Mouse (Mus musculus): ENCODE data around the gene Clec16a. TPM values are rescaled to one million over a fixed set of nuclear protein-coding genes. Genes with fewer than 3 reads are reported as not detected.

Gene Clec16a
- polyA plus RNA-seq, 1 experiment from 2014 or later = 32.5 TPM

DNA sequence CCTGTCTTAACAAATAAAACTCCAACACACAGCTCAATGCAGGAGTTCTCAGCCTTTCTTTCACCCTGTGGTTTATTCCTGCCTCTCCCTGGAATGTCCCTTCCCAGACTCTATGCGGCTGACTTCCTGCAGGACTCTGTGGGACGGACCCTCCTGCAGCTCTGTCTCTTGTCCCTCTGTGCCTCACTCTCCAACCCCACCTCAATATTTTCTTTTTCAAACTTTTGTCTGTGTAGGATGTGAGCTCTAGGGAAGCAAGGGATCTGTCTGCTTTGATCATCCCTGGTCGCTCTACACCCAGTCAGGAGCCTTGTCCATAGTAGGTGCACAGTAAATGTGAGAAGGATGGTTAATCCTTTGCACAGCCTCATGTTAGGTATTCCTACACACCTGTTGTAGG lies 16.8 kb upstream of the Clec16a start:
- no peak for TF ChIP-seq CTCF (IDR thresholded peaks at IDR 0.05; ENCODE audit: low read depth)
- Histone ChIP-seq H3K9me3 (replicated peaks; ENCODE audit: low read length) (no peaks in the 10 kb centered on the region), H3K27ac (no peak overlapping the region), H3K9ac (ENCODE audit: low read depth, low read length) (no peak overlapping the region), H3K36me3 (ENCODE audit: insufficient read depth, low read length) (0 out of 2 replicates have a peak, but pooled peaks cover 7% of the 10 kb centered on the region), H3K27me3 (ENCODE audit: insufficient read depth, low read length) (no peaks in the 10 kb centered on the region), H3K4me1 (replicated peaks; ENCODE audit: insufficient read depth, low read length) (no peaks in the 10 kb centered on the region), H3K4me2 (ENCODE audit: low read length) (no peak overlapping the region), H3K4me3 (replicated peaks; ENCODE audit: low read depth, low read length) (no peak overlapping the region)
- ATAC-seq (replicated peaks; ENCODE audit: low FRiP score, low read depth) = no peak
- no peak for DNase-seq (ENCODE audit: low spot score)
- WGBS = 77% methylated on average over 3 of the region's 3 CpGs

DNA sequence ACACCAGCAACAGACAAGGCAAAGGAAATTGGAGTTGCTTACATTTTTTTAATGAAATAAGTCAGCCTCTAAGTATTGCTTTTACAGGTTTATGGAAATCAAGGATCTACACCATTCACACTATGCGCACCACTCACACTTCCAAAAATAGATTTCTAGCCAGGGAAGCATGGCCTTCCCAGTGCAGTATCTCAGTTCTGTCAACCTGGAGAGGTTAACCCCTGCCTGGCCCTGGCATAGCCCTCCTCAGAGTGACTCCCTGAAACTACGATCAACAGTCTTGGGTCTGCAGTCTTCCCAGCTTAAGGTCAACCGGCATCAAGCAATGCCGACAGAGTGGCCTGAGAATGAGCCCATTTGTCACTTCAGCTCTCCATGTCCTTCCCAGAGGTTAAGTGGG lies 15.0 kb upstream of the Clec16a start:
- 77% methylated on average over 4 of the region's 4 CpGs for WGBS
- Histone ChIP-seq H3K9ac (ENCODE audit: low read depth, low read length) (no peak overlapping the region), H3K27me3 (ENCODE audit: insufficient read depth, low read length) (no peaks in the 10 kb centered on the region), H3K4me2 (ENCODE audit: low read length) (no peak overlapping the region), H3K4me1 (replicated peaks; ENCODE audit: insufficient read depth, low read length) (no peaks in the 10 kb centered on the region), H3K36me3 (ENCODE audit: insufficient read depth, low read length) (0 out of 2 replicates have a peak, but pooled peaks cover 7% of the 10 kb centered on the region), H3K9me3 (replicated peaks; ENCODE audit: low read length) (no peaks in the 10 kb centered on the region), H3K4me3 (replicated peaks; ENCODE audit: low read depth, low read length) (no peak overlapping the region), H3K27ac (no peak overlapping the region)
- ATAC-seq (replicated peaks; ENCODE audit: low FRiP score, low read depth) (no peak), DNase-seq (ENCODE audit: low spot score) (no peak)
- no peak for TF ChIP-seq CTCF (IDR thresholded peaks at IDR 0.05; ENCODE audit: low read depth)

DNA sequence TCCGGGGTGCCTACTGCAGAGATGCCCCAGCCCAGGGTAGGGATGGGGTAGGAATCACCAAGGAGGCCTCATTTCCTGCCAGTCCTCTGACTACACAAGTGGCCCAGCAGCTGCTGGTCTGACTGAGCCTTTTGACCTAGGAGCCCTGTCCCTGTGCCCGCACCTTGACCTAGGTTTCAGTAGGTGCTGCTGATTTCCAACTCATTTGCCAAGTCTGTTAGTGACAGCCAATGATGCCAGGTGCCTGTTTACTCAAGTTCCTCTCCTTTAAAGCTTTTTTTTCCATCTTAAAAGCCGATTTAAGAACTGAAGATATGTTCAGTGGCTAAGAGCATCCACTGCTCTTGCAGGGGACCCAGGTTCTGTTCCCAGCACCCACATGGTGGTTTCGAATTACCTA lies 11.4 kb upstream of the Clec16a start:
- Histone ChIP-seq H3K9ac (ENCODE audit: low read depth, low read length) (no peak overlapping the region), H3K4me3 (replicated peaks; ENCODE audit: low read depth, low read length) (no peak overlapping the region), H3K27ac (no peak overlapping the region), H3K9me3 (replicated peaks; ENCODE audit: low read length) (no peaks in the 10 kb centered on the region), H3K4me1 (replicated peaks; ENCODE audit: insufficient read depth, low read length) (no peaks in the 10 kb centered on the region), H3K27me3 (ENCODE audit: insufficient read depth, low read length) (no peaks in the 10 kb centered on the region), H3K36me3 (ENCODE audit: insufficient read depth, low read length) (0 out of 2 replicates have a peak, but pooled peaks cover 7% of the 10 kb centered on the region), H3K4me2 (ENCODE audit: low read length) (no peak overlapping the region)
- DNase-seq (ENCODE audit: low spot score) (no peak), ATAC-seq (replicated peaks; ENCODE audit: low FRiP score, low read depth) (no peak)
- no peak for TF ChIP-seq CTCF (IDR thresholded peaks at IDR 0.05; ENCODE audit: low read depth)
- 96% methylated on average over 4 of the region's 4 CpGs for WGBS

DNA sequence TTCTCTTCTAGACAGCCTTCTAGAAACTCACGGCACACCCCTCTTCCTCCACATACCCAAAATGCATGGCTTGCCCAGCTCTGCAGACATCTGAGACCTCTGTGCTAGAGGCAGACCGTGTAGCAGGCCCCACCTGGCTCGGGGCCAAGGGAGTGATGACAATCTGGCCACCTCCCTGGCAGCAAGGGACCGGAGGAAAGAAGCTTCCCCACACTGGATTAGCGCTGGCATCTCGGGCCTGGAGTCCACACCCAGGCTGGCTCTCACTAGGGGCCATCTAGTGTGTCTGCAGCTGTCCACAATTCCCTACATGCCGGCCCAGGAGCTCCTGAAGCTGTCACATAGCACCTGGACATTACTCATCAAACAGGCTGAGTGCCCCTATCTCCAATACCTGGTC lies 10.6 kb upstream of the Clec16a start:
- Histone ChIP-seq H3K27ac (no peak overlapping the region), H3K9me3 (replicated peaks; ENCODE audit: low read length) (no peaks in the 10 kb centered on the region), H3K4me1 (replicated peaks; ENCODE audit: insufficient read depth, low read length) (no peaks in the 10 kb centered on the region), H3K36me3 (ENCODE audit: insufficient read depth, low read length) (0 out of 2 replicates have a peak, but pooled peaks cover 7% of the 10 kb centered on the region), H3K4me2 (ENCODE audit: low read length) (no peak overlapping the region), H3K9ac (ENCODE audit: low read depth, low read length) (no peak overlapping the region), H3K27me3 (ENCODE audit: insufficient read depth, low read length) (no peaks in the 10 kb centered on the region), H3K4me3 (replicated peaks; ENCODE audit: low read depth, low read length) (no peak overlapping the region)
- no peak for TF ChIP-seq CTCF (IDR thresholded peaks at IDR 0.05; ENCODE audit: low read depth)
- 68% methylated on average over 7 of the region's 7 CpGs for WGBS
- ATAC-seq (replicated peaks; ENCODE audit: low FRiP score, low read depth) = no peak
- no peak for DNase-seq (ENCODE audit: low spot score)

DNA sequence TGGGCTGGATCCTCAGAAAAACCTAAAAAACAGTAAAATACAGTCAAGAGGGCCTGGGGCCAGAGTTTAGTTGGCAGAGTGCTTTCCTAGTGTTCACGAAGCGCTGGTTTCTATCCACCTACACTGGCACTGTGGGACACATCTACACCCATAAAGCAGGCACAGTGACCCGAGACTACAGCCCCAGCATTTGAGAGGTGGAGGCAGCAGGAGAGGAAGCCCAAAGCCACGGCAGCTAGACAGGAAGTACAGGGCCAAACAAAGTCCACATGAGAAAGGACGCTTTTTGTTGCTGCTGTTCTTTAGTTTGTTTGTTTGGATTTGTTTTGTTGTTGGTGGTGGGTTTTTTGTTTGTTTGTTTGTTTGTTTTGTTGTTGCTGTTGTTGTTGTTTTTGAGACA lies 8.8 kb upstream of the Clec16a start:
- Histone ChIP-seq H3K36me3 (ENCODE audit: insufficient read depth, low read length) (0 out of 2 replicates have a peak, but pooled peaks cover 4% of the 10 kb centered on the region), H3K27ac (no peak overlapping the region), H3K27me3 (ENCODE audit: insufficient read depth, low read length) (no peaks in the 10 kb centered on the region), H3K4me2 (ENCODE audit: low read length) (no peak overlapping the region), H3K9ac (ENCODE audit: low read depth, low read length) (no peak overlapping the region), H3K4me1 (replicated peaks; ENCODE audit: insufficient read depth, low read length) (peaks cover 17% of the 10 kb centered on the region; the same call in 1 of the 2 replicates), H3K4me3 (replicated peaks; ENCODE audit: low read depth, low read length) (no peak overlapping the region), H3K9me3 (replicated peaks; ENCODE audit: low read length) (no peaks in the 10 kb centered on the region)
- DNase-seq (ENCODE audit: low spot score) = no peak
- WGBS = 73% methylated on average over 5 of the region's 5 CpGs
- ATAC-seq (replicated peaks; ENCODE audit: low FRiP score, low read depth) = no peak
- TF ChIP-seq CTCF (IDR thresholded peaks at IDR 0.05; ENCODE audit: low read depth) = no peak

DNA sequence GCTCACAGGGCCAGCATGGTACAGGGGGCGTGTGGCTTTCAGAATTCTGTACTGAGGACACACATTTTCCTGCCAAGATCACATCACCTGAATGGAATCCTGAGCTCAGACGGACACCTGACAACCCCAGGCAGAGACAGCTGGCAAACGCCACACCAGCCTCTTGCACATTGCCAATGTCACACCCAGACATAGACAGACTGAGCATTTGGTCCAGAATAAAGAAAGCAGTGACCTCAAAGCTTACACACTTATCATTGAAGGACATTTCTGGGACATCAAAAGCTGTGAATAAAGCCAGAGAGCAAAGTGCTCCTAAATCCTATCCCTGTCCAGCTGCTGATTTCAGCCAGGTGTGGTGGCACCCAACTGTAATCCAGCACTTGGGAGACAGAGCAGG lies 8.2 kb upstream of the Clec16a start:
- H3K4me3 ChIP-seq (replicated peaks; ENCODE audit: low read depth, low read length) = no peak overlapping the region
- H3K9me3 ChIP-seq (replicated peaks; ENCODE audit: low read length) = no peaks in the 10 kb centered on the region
- 0 out of 2 replicates have a peak, but pooled peaks cover under 1% of the 10 kb centered on the region for H3K36me3 ChIP-seq (ENCODE audit: insufficient read depth, low read length)
- H3K27ac ChIP-seq = no peak overlapping the region
- H3K9ac ChIP-seq (ENCODE audit: low read depth, low read length) = no peak overlapping the region
- 73% methylated on average over 3 of the region's 3 CpGs for WGBS
- no peak for TF ChIP-seq CTCF (IDR thresholded peaks at IDR 0.05; ENCODE audit: low read depth)
- no peak overlapping the region for H3K4me2 ChIP-seq (ENCODE audit: low read length)
- H3K27me3 ChIP-seq (ENCODE audit: insufficient read depth, low read length) = no peaks in the 10 kb centered on the region
- peaks cover 22% of the 10 kb centered on the region; the same call in 1 of the 2 replicates for H3K4me1 ChIP-seq (replicated peaks; ENCODE audit: insufficient read depth, low read length)
- DNase-seq (ENCODE audit: low spot score) = no peak
- ATAC-seq (replicated peaks; ENCODE audit: low FRiP score, low read depth) = no peak

All from kidney, postnatal 0 days (tissue).